Mouse (Mus musculus) T-cell, adult 2 months (primary cell): ENCODE measurements at regions not wholly inside any gene's neighbourhood (a gene's known extent, or its start where the extent isn't known, plus 50 kb on each side); places are given as distances from the start of the nearest gene placed in this dataset.
"Not testable (repeated sequence)": the region's sequence is repeated elsewhere in the genome, so short reads cannot be mapped to it uniquely, and the experiment has no call there.

ENCODE experiments used
- DNase-seq: peaks from one replicate; pipeline ENCODE4 v3.0.0; 2022; ENCODE audit warnings: low spot score

DNA sequence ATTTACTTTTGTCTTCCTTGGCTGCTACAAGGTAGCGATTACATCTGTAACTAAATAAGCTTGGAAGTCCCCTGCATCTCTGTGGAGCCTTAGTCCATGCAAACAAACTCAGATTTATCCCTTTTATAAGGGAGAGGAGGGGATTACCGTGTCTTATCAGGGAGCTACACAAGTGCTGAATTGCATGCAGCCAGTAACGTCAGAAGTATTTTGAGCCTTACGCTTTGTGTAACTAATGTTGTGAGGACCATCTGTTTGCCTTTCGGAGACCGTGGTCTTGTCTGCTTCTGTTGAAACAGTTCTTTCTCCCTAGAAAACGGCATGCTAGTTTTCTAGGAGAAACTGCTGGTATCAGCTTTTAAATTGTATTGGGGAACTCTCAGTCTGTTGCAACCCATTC, 58.0 kb upstream of the Dmrta1 start:
- DNase-seq, result no peak

DNA sequence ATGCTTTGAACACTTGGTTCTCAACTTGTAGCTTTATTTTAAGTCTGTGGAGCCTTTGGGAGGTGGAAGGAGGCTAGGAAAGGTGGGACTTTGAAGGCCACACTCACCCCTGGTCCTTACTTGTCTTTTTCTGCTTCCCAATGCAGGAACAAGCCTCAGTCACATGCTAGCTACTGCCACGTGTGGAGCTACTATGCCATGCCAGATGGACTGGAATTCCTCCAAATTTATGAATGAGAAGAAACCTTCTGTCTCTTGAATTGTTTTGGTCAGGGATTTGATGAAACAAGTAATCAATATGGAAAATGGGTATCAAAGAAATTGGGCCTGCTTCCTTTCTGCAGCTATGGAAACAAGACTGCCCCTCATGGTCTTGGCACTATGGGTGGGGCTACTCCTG, 74.5 kb upstream of the Dmrta1 start:
- DNase-seq, result no peak

DNA sequence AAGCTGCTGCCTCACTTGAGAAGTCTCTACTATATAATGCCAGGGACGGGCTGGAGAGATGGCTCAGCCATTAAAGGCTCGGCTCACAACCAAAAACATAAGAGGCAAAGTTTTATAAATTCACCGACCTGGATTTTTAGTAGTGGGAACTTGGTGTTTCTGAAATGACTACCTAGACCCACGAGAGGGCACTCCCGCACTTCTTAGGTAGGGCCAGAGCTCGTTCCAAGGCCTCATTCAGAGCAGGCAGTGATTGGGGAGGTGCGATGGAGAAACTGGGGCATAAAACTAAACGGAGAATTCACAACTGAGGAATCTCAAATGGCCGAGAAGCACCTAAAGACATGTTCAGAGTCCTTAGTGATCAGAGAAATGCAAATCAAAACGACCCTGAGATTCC, 103.7 kb upstream of the Dmrta1 start:
- DNase-seq, result no peak

DNA sequence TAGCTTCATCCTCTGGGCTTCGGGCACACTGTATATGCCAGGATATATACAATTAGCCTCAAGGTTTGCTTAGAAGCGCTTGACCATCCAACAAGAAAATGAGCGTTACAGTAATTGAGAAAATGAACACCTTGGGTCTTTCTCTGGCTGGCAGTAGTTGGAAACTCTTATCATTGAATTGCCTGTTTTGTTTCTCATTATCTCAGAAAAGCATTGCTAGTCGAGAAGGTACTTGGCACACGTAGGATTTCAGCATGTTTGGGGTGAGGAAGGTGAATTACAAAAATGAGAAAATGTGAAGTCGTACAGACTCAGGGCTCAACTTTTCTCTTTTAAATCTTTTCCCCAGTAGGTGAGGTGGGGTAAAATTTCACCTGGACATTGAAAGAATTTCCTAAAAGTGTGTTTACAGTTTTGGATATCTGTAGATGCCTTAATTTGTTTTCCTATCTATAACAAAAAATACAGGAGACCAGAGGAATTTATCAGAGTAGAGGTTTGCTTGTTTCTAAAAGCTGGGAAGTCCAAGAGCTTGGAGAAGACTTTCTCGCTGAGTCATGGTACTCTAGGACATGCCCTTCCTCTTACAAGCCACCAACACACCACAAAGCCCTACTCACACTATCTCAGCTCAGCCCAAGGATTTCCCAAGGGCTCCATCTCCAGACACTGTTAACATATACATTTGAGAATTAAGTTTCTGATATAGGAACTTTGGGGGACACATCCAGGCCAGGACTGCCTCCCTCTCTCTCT, 124.3 kb upstream of the Dmrta1 start:
- DNase-seq, result no peak

DNA sequence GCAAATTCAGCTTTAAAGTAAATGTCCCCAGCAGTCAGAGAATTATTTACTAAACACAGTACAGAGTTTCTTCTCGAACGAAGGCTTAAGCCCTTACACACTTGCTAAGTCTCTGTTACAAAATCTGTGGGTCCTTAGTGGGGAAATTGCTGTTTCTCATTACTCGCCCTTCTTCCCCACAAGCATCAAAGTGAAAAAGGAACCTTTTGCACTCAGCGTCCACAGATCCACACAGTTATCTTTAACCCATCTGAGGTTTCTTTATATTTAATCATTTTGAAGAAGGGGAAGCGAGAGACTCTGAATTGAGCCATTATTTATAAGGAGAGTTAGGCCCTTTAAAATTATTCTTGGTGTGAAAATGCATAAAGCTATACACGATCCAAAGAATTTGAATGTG, 126.7 kb upstream of the Dmrta1 start:
- no peak for DNase-seq

DNA sequence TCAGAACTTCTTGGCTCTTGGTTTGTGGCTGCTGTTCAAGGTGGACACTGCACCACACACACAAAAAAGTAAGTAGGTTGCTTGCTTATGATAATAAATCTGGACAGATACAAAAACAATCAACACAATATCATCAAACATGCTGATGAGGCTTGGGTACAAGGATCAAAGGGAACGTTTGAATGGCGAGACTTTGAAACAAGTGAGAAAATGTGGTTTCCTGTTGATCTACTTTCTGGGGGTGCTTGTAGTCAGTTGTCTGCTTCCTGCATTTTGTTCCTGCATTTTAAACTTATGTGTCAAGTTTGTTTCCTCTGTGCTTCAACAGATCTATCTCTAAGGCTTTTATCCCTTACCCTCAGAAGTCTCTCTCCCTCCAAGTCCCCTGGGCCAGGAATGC, 128.7 kb upstream of the Dmrta1 start:
- peak; percentile 41 for DNase-seq

DNA sequence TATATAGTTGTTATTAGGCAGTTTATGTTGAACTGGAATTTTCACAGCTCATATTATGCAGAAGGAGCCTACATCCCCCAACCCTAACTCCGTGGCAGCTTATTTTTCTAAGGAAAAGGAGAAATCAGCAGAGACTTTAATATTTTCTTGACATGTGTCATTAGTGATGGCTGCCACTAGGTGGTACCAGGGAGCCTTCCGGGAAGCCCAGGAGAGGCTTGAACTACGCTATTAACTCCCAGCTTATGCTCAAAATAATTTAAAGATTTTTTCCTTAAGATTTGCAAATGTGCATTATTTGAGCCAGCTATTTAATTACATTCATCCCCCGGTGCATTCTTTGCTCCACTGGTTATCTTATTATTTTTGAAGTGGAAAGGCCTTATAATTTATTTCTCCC, 146.8 kb upstream of the Dmrta1 start:
- DNase-seq, result peak; percentile 20

DNA sequence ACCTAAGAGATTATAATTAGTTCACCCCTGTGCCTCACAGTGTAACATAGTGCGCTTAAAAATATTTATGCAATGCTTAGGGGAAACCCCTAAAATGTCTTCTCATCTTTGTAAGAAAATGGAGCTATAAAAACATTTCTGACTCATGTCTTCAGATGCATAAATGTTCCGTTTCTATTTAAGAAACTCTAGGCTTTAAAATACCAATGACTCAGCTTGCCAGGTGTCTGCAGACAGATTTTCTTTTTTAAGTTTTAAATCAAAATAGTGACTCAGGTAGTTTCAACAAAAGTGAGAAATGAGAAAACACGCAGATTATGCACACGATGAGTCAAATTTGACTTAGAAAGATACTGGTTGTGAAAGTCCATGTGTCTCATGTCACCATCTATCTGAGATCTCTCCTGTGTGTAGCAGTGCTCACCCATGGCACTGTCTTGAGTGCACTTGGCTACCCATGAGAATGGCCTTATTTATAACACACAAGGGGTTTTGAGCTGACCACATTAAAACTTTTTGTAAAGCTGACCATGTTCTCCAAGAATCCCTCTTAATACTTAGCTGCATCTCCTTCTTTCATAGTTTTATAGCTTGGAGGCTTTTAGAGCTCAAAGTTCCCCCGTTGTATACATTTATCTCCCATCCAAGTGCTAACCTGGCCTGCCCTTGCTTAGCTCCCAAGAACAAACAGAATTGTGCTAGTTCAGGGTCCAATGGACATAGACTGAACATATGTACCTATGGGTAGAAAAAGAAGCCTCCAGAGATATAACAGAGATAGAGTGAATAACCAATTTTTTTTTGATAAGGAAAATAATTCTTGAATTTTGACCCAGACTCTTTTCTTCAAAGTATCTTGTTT, 149.0 kb upstream of the Dmrta1 start:
- DNase-seq, result no peak

DNA sequence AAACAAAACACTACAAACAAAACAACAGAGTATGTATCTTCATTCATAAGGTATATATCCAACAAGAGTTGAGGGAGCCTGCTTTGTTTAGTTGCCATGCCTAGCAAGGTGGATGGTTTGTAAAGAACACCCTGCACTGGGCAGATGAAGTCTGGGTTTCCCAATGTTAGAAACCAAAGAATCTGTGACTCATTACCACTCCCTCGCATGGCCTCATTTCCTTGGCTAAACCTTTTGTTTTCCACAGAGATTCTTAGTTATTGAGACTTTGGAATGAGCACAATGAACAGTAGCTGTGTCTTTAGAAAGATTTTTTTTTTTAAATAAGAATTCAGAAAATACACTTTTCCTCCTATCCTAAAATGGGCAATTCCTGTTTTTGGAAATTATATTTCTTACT, 151.3 kb upstream of the Dmrta1 start:
- DNase-seq, result no peak

DNA sequence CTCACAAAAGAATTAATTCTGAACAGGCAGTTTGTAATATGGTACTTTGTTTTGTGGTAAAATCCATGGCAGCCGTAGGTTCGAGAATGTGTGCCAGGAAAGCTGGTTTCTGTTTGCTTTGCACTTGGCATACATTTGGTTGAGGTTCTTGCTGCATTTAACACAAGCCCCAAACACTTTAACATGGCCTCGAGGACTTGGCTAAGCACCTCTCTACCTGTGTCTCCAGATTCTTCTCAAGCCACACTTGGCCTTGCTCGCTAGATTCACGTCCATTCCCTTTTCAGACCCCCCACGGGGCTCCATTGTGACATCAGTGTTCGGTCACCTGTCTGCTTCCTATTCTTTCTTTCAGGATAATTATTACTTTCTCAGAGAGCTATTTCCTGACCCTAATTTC, 151.9 kb upstream of the Dmrta1 start:
- DNase-seq, result no peak

DNA sequence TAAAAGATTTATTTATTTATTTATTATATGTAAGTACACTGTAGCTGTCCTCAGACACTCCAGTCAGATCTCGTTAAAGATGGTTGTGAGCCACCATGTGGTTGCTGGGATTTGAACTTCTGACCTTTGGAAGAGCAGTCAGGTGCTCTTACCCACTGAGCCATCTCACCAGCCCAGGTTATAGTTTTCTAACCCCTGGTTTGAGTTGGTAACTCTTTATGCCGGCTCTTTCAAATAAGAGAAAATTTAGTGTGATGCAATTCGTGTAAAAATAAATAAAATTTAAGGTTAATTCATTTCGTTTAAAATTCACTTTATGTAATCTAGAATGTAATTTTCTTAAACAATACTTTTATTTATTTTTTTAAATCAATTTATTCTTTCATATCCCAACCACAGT, 153.7 kb upstream of the Dmrta1 start:
- DNase-seq, result not testable (repeated sequence)

DNA sequence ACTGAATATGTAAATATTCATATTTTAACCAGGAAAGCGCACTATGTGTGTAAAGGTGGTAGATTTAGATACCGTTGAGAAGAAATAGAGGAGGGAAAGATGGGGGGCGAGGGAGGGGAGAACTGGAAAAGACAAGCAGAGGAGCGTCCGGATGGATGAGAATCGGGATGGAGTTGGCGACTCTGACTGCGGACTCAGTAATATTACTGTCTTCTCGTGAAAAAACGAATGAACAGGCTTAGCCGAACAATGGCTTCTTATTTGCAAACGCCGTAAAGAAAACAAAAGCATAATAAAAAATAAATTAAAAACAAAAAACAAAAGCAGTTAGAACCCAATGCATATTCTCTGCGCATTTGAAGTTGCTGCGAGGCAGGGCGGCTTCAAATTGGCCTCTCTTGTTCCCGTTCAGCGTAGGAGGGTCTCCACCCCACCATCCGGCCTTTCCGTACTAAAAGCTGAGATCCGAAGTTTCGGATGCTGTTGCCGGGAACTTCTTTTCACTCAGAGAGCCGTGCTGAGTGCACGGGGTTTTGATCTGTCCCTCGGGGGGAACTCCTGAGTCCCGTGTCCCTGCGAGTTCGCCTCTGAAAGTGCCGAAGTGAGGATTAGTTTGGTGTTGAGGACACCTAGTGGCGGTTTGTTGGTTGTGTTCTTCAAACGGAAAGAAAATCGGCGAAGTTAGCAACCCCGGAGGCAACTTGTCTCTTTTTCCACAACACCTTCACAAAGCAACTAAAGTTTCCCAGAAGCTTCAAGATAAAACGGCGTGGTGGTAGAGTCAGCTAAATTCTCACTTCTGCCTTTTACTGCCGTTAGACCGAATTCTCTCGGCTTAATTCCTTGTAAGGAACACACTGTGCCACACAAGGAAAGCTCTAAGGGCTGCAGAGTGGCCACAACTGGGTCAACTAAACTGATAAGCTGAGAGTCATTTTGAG, 154.7 kb upstream of the Dmrta1 start:
- DNase-seq, result peak; percentile 52

DNA sequence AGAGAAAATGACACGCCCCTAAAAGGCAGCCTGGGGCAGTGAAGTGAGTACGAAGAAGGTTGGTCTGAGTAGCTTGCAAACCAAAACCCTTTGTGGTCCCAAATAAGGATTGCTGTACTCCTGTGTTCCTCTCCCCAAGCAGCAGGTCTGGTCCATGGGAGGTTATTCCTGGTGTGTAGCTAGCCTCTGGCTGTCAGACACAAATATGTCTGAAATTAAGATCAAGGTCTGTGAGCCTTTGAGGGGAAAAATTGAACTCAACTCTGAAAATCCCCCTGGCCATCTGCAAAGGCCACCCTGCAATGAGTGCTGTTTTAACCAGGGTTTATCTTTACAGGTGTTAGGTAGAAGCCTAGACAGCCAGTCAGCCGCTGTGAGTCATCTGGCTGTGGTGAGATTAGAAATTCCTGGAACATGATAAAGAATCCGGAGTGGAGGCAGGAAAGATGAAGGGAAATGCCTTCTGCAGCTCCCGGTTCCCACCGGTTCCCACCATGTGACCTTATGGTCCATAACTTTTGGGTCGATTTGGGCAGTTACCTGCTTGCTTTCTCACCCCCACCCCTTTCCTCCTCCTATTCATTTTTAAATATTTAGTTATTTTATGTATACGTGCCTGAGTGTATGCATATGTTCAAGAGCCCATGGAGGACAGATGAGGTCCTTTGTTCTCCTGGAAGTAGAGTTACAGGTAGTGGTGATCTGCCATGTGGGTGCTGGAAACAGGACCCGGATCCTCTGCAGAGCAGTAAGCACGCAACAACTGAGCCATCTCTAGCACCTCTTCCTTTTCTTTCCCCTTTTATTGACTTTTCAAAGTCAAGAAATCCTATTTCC, 155.6 kb upstream of the Dmrta1 start:
- no peak for DNase-seq

DNA sequence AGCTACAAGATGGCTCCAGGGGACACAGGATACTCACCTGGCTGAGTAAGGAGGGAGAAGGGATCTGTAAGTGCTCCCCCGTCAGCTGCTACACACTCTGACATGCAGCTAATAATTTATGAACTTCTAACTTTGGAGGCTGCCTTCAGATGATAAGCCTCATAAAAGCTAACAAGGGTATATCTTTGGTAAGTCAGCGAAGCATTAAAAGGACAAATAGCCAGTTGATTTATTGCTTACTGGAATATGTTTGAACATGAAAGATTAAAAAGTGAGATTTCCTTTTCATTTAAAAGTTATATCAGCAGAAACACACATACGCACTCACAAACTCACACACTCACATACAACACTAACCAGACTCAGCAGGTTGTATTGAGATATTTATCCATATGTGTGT, 161.2 kb upstream of the Dmrta1 start:
- no peak for DNase-seq

DNA sequence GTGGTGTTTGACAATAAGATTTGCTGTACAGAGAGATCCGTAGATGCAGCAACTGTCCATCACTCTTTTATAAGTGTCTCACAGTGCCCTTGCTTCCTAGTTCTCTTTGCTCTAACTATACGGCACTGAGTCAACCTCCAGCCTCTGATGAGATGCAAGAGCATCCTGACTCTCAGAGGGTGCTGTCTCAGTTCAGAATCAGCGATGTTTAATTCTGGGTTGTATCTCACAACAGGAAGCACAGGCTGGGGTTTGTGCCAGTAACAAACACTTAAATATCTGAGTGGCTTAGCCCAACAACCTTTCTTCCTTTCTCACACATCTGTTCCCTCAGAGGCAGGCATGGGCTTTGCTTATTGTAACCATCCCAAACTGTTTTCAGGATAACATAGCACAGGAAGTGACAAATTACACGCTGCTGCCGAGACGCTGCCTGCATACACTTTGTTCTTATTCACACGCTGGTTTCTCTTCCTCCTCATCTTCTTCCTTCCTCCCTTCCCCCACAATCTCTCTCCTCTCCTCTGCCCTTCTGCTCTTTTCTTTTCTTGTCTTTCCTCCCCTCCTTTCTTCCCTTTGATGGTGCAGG, 163.3 kb upstream of the Dmrta1 start:
- DNase-seq, result no peak

DNA sequence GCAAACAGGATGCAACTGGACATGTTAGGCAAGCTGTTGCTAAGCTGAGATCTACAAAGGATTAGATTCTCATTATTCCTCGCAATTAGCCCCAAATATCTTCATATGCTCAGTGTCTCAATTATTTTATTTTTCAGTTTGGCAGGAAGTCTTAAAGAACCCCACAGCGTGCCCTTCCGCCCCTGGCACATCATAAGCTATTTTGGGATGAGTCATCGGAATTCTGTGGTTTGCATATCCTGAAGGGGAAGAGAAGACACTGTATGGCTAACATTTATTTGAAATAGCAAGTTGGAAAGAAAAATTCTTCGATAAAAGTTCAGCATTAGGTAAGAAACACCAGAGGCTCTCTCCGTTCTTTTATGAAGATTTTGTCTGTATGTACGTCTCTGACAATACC, 164.3 kb upstream of the Dmrta1 start:
- no peak for DNase-seq

DNA sequence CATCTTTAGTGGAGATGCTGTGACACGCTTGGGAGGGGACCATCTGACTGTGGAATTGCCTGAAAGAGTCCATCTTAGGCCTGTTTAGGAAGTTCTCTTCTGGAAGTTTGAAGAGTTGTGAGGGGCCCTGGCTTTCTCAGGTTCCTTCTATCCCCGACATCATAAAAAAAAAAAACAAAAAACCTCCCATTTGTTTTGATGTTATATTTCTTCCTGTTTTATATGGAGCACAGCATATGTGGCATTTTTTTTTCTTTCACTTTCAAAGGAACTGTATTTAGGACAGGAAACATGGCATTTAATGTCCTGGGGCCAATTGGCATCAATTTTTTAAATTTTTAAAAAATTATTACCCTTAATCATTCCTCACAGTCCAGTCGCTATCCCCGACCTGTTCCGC, 168.6 kb upstream of the Dmrta1 start:
- DNase-seq, result no peak

DNA sequence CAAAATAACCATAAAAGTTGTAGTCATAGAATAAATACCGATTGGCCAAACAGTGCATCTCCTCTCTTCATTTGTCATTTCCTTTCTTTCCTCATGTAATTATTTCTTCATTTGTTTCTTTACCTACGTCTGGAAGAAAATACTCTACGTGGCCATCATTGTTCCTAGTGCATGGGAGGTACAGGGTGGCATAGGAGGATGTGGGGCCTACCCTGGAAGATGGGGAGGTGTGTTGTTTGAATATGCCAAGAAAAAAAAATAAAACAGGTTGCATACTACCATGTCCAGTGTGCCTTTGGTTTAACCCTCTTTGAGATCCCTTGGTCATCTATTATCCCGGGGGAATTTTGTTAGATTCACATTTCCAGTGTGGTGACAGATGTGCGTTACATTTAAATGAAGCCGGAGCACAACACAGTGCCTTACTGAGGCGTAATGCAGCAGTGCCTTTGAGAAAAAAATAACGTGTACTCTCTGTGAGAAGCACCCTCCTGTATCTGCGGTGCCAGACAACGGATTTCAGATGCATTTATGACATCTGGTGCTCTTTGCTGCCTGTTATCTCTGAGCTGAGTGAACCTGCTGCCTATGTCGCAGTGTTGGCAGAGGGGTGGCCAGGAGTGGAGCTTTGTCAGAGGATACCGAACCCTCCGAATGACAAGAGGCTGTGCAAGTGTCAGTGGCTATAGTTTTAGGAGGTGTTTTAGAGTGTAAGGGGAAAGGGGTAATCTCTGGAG, 169.4 kb upstream of the Dmrta1 start:
- no peak for DNase-seq

DNA sequence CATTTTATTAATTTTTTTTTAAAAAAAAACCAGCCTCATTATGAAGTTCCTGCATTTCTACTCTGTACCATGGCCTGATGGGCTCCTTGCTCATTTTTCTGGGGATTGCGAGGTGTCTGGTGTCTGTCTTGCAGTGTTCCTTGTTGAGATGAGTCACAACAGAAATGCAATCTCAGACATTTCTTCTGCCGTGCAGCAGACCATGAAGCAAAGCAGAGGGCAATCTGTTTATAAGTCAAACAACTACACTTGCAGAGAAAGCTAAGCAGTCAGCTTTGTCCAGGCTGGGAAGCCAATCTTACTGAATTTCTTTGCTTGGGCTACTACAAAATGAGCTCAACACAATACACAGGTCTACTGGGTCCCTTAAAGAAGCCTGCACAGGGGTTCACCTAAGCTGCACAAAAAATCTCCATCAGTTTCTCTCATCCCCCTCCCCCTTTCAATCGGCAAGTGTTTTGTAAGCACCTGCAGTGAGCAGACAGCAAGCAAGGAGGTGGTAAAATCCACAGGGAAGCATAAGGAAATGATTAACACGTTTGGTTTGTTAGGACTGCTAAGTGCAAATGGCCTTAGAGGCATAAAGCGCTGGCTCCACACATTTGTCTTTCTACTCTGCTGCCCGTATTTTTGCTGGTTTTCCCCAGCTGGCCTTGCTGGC, 171.0 kb upstream of the Dmrta1 start:
- DNase-seq, result no peak

DNA sequence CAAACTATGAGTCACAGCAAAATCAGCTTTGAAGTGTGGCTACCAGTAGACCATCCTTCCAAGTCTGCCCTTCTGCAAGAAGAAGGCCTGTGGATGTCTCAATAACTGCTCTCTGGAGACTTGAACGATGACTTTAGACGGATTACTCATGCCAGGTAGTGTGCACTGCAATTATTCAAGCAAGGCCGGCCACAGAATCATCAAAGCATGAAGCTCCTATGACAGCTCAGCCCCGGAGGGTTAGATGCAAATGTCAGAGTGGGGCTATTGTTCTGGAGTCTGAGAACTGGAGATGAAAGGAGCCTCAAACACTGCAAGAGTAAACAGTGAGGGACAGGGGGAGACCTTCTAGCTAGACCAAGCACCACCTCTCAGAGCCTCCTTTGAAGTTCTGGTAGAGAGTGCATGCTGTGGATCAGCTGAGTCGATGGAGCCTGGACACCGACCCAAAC, 173.8 kb upstream of the Dmrta1 start:
- no peak for DNase-seq
